Mouse (Mus musculus): ENCODE measurements at regions not wholly inside any gene's neighbourhood (a gene's known extent, or its start where the extent isn't known, plus 50 kb on each side); places are given as distances from the start of the nearest gene placed in this dataset.
A peak's percentile ranks its signal among the peaks of the same experiment; 100 is the strongest.
"Not testable (repeated sequence)": the region's sequence is repeated elsewhere in the genome, so short reads cannot be mapped to it uniquely, and the experiment has no call there.

DNA sequence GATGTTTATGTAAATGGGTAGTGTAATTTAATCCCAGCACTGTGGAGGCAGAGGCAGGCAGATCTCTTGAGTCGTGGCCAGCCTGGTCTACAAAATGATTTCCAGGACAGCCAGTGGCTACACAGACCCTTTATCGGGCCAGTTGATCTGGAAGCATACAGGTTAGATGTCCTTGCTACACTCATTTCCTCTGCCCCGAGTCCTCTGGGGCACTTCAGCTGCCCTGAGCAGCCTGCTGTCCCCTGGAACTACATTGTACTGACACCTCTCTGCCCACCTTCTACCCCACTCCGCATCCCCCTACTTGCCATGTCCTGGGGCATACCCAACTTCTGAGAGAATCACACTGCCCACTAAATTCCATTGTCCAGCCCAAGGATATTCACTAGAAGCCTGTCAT lies 60.6 kb upstream of the Helt start:
- Histone ChIP-seq H3K36me3 (replicated peaks; ENCODE audit: control insufficient read depth, insufficient read depth, low read depth) (no peaks in the 10 kb centered on the region), H3K27me3 (ENCODE audit: control insufficient read depth, insufficient read depth, low read length) (no peaks in the 10 kb centered on the region), H3K9me3 (ENCODE audit: control insufficient read depth, low read length) (no peaks in the 10 kb centered on the region), H3K9ac (replicated peaks) (no peak overlapping the region), H3K27ac (no peak overlapping the region), H3K4me1 (replicated peaks; ENCODE audit: control insufficient read depth in 2 of 2, insufficient read depth in 2 of 2, low read length in 1 of 2) (no peaks in the 10 kb centered on the region), H3K4me2 (ENCODE audit: low read depth) (no peak overlapping the region), H3K4me3 (ENCODE audit: insufficient read depth in 1 of 2, low read depth in 2 of 2, low read length in 2 of 2) (no peak overlapping the region)
- 56% methylated on average over 4 of the region's 4 CpGs for WGBS (ENCODE audit: insufficient replicate concordance)
- TF ChIP-seq EP300 (IDR thresholded peaks at IDR 0.05; ENCODE audit: low read depth) (no peak), CTCF (IDR thresholded peaks at IDR 0.05; ENCODE audit: low read depth) (no peak)
- no peak for DNase-seq (ENCODE audit: low read depth in 3 of 3, low spot score in 3 of 3)
- no peak for ATAC-seq (ENCODE audit: insufficient read depth)

DNA sequence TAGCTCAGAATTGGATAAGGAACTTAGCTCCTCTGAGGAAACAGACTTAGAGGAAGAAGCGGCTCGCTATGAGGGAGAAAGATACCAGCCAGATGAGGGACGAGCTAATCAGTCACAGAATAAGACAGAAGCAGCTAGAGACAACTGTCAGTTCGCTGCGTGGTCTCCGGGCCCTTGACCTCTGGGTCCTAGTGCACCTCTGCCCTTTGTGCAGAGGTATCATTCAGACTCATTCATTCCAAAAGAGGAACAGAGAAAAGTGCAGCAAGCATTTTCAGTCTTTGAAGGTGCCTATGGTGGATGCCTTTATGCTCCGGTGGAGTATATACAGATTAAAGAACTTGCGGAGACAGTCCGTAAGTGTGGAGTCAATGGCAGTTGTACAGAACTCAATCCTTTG lies 63.5 kb upstream of the Helt start:
- not testable (repeated sequence) for H3K27ac ChIP-seq; H3K36me3 ChIP-seq (replicated peaks; ENCODE audit: control insufficient read depth, insufficient read depth, low read depth); H3K4me3 ChIP-seq (ENCODE audit: insufficient read depth in 1 of 2, low read depth in 2 of 2, low read length in 2 of 2); H3K27me3 ChIP-seq (ENCODE audit: control insufficient read depth, insufficient read depth, low read length); H3K4me1 ChIP-seq (replicated peaks; ENCODE audit: control insufficient read depth in 2 of 2, insufficient read depth in 2 of 2, low read length in 1 of 2); DNase-seq (ENCODE audit: low read depth in 3 of 3, low spot score in 3 of 3); H3K4me2 ChIP-seq (ENCODE audit: low read depth); H3K9me3 ChIP-seq (ENCODE audit: control insufficient read depth, low read length); ATAC-seq (ENCODE audit: insufficient read depth); H3K9ac ChIP-seq (replicated peaks)
- WGBS (ENCODE audit: insufficient replicate concordance), result 64% methylated on average over 9 of the region's 9 CpGs

DNA sequence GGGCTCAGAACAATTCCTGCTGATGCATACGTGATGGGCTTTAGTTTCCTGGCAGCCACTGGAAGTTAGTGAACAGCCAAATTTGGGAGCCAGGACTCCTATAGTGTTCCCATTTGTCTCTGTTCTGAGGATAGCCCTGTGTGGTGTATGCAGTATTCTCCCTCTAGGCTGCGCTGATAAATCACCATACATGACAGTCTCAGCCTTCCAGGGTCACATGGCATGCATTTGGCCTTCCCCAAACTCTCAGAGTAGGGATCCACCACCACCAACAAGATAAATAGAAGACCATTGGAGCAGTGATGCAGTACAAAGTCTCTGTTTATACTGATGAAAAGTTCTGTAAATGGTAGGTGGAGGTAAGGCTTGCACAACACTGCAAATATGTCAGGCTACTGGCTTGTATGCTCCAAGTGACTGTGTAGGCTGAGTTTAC lies 68.4 kb upstream of the Helt start:
- Histone ChIP-seq H3K9me3 (ENCODE audit: control insufficient read depth, low read length) (no peaks in the 10 kb centered on the region), H3K4me1 (replicated peaks; ENCODE audit: control insufficient read depth in 2 of 2, insufficient read depth in 2 of 2, low read length in 1 of 2) (no peaks in the 10 kb centered on the region; a peak in 1 of 4 replicates), H3K9ac (replicated peaks) (no peak overlapping the region), H3K36me3 (replicated peaks; ENCODE audit: control insufficient read depth, insufficient read depth, low read depth) (no peaks in the 10 kb centered on the region), H3K27ac (no peak overlapping the region), H3K4me2 (ENCODE audit: low read depth) (no peak overlapping the region), H3K27me3 (ENCODE audit: control insufficient read depth, insufficient read depth, low read length) (no peaks in the 10 kb centered on the region), H3K4me3 (ENCODE audit: insufficient read depth in 1 of 2, low read depth in 2 of 2, low read length in 2 of 2) (no peak overlapping the region)
- peak; percentile 36; the same call in 1 of the 2 replicates for TF ChIP-seq CTCF (IDR thresholded peaks at IDR 0.05; ENCODE audit: low read depth)
- TF ChIP-seq EP300 (IDR thresholded peaks at IDR 0.05; ENCODE audit: low read depth), result no peak
- 50% methylated on average over 2 of the region's 2 CpGs for WGBS (ENCODE audit: insufficient replicate concordance)
- DNase-seq (ENCODE audit: low read depth in 3 of 3, low spot score in 3 of 3) (peak; percentile 26 to 43 (median 28)), ATAC-seq (ENCODE audit: insufficient read depth) (peak; percentile 89)

DNA sequence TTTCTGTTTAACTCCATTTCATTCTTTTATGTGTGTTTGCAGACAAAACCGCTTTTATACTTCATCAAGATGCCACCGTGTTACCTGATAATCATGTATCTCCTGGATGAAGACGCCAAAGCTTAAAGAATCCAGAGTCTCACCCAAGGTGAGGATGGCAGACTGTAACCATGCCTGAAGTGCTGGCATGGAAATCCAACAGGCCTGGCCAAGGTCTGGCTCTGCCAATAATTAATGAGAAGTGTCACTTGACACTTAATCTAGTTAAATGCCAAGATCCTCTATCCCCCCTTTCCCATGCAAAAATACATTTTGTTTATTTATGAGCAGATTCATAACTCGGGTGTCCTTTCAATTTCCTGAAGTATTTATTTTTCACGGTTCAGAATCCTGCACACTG lies 71.2 kb upstream of the Helt start:
- no peak for ATAC-seq (ENCODE audit: insufficient read depth)
- no peak for DNase-seq (ENCODE audit: low read depth in 3 of 3, low spot score in 3 of 3)
- Histone ChIP-seq H3K4me3 (ENCODE audit: insufficient read depth in 1 of 2, low read depth in 2 of 2, low read length in 2 of 2) (no peak overlapping the region), H3K36me3 (replicated peaks; ENCODE audit: control insufficient read depth, insufficient read depth, low read depth) (no peaks in the 10 kb centered on the region), H3K4me2 (ENCODE audit: low read depth) (no peak overlapping the region), H3K27ac (no peak overlapping the region), H3K27me3 (ENCODE audit: control insufficient read depth, insufficient read depth, low read length) (no peaks in the 10 kb centered on the region), H3K4me1 (replicated peaks; ENCODE audit: control insufficient read depth in 2 of 2, insufficient read depth in 2 of 2, low read length in 1 of 2) (no peaks in the 10 kb centered on the region; a peak in 1 of 4 replicates), H3K9ac (replicated peaks) (no peak overlapping the region), H3K9me3 (ENCODE audit: control insufficient read depth, low read length) (no peaks in the 10 kb centered on the region)
- TF ChIP-seq CTCF (IDR thresholded peaks at IDR 0.05; ENCODE audit: low read depth) (no peak), EP300 (IDR thresholded peaks at IDR 0.05; ENCODE audit: low read depth) (no peak)
- 62% methylated on average over 5 of the region's 5 CpGs for WGBS (ENCODE audit: insufficient replicate concordance)

DNA sequence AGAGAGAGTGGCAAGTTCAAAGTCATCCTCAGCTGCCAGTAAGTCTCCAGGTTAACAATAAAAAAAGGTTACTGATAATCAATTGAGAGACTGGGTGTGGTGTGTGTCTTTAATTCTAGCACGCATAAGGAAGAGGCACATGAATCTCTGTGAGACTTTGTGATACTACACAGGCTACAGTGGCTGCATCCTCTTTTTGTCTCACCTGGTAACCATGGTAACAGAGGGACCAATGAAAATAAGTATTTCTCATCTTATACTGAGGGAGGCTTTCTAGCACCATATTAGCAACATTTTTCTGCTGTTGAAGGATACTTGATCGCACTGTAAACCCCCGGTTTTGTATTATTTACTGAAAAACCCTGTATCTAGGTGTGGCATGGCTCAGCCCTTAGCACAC lies 72.7 kb upstream of the Helt start:
- Histone ChIP-seq H3K4me1 (replicated peaks; ENCODE audit: control insufficient read depth in 2 of 2, insufficient read depth in 2 of 2, low read length in 1 of 2) (no peaks in the 10 kb centered on the region; a peak in 1 of 4 replicates), H3K27ac (no peak overlapping the region), H3K4me3 (ENCODE audit: insufficient read depth in 1 of 2, low read depth in 2 of 2, low read length in 2 of 2) (no peak overlapping the region), H3K36me3 (replicated peaks; ENCODE audit: control insufficient read depth, insufficient read depth, low read depth) (no peaks in the 10 kb centered on the region), H3K4me2 (ENCODE audit: low read depth) (no peak overlapping the region), H3K27me3 (ENCODE audit: control insufficient read depth, insufficient read depth, low read length) (no peaks in the 10 kb centered on the region), H3K9ac (replicated peaks) (no peak overlapping the region), H3K9me3 (ENCODE audit: control insufficient read depth, low read length) (no peaks in the 10 kb centered on the region)
- TF ChIP-seq CTCF (IDR thresholded peaks at IDR 0.05; ENCODE audit: low read depth) (no peak), EP300 (IDR thresholded peaks at IDR 0.05; ENCODE audit: low read depth) (no peak)
- no peak for DNase-seq (ENCODE audit: low read depth in 3 of 3, low spot score in 3 of 3)
- WGBS (ENCODE audit: insufficient replicate concordance), result 70% methylated on average over 3 of the region's 3 CpGs
- no peak for ATAC-seq (ENCODE audit: insufficient read depth)

Data from liver, embryonic 14.5 days (tissue).